Mouse (Mus musculus) kidney, adult 2 months (tissue): Measurements from ENCODE around the gene Esam.

Experiments
- CTCF ChIP-seq: fragments of 200-500 bp; conservative IDR thresholded peaks from 2 replicates; pipeline ENCODE4 v1.5.1; 2011; ENCODE audit warnings: low read depth, mild to moderate bottlenecking, control low read depth, low read length, moderate library complexity, mixed read lengths; ENCODE audit not compliant: insufficient read depth, insufficient read length
- POLR2A ChIP-seq: fragments of 200-500 bp; IDR thresholded peaks from one replicate; pipeline ENCODE4 v1.6.1; 2011; ENCODE audit warnings: low read depth, low read length, control low read depth

DNA sequence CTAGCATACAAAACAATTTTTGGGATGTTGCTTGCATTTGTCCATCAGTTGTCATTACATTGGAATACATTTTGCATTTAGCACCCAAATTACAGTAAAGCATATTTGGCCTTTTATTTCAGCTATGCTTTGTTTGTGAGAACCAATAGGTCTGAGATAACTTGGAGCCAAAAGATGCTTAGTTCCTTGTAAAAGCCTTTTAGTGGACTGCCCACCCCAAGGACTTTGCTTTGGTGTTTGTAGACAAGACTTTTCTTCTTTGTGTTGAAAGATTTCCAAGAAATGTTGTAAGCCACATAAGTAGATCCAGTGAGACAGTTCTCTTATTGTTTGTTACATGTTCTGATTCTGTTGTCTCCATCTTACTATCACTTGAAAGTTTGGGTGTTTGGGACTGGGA lies 31.6 kb upstream of the Esam start:
- TF ChIP-seq POLR2A (no peak), CTCF (no peak)
